11 mouse cellular contexts compared by ENCODE assay signal in genomic region chr7:95853225-95853812, GRCm38 (mm10).
A peak's percentile ranks its signal among the peaks of the same experiment; 100 is the strongest.
DNase-seq lines count a peak whose midpoint lies in the region; ATAC-seq and TF ChIP-seq lines count a peak whose summit lies in the region.
"Had no signal": no experiment of that assay in that cellular context is flagged by ENCODE, and none has a peak within 500 bp of the region (broad histone marks: within the 10 kb centered on the region; RNA-seq: fewer than 3 reads in every experiment).

No protein-coding gene starts in this region.

- no peaks in the 10 kb centered on the region for H3K4me1 ChIP-seq in lung, embryonic 15.5 days
- no peaks in the 10 kb centered on the region for H3K4me1 ChIP-seq in neural tube, embryonic 15.5 days
- H3K4me1 ChIP-seq in midbrain, postnatal 0 days (ENCODE audit: insufficient read depth, low read length), result no peaks in the 10 kb centered on the region
- no peaks in the 10 kb centered on the region; the same call in 1 of the 2 replicates for H3K4me1 ChIP-seq in forebrain, postnatal 0 days (ENCODE audit: insufficient read depth)

- peak; percentile 16 for DNase-seq in layer of hippocampus, adult 9-11 months
- DNase-seq in layer of hippocampus, adult 2 months (ENCODE audit: low spot score in 2 of 2), result no peak
- DNase-seq in 416B (ENCODE audit: low read depth), result peak; percentile 40
- DNase-seq in adrenal gland, postnatal 10 days, result peak; percentile 47
- DNase-seq in midbrain, postnatal 0 days (ENCODE audit: low spot score), result no peak
- DNase-seq in forebrain, postnatal 0 days, result no peak
- DNase-seq: cerebellum, adult 11 months had no signal

- H3K4me3 ChIP-seq in layer of hippocampus, adult 2 months, result no peak overlapping the region
- H3K4me3 ChIP-seq in lung, embryonic 15.5 days, result no peak overlapping the region
- no peak overlapping the region for H3K4me3 ChIP-seq in neural tube, embryonic 15.5 days (replicated peaks)
- no peak overlapping the region for H3K4me3 ChIP-seq in midbrain, postnatal 0 days (ENCODE audit: low read depth, low read length)
- H3K4me3 ChIP-seq in forebrain, postnatal 0 days (ENCODE audit: low read depth, low read length), result no peak overlapping the region

- peak; percentile 62; the same call in 1 of the 2 replicates for ATAC-seq in lung, embryonic 15.5 days (ENCODE audit: borderline replicate concordance, extremely low read depth, low FRiP score, low TSS enrichment)
- no peak for ATAC-seq in neural tube, embryonic 15.5 days (ENCODE audit: low FRiP score)
- ATAC-seq in midbrain, postnatal 0 days (ENCODE audit: low FRiP score), result no peak
- ATAC-seq in forebrain, postnatal 0 days, result no peak

- no peaks in the 10 kb centered on the region for H3K27me3 ChIP-seq in lung, embryonic 15.5 days
- H3K27me3 ChIP-seq in neural tube, embryonic 15.5 days (replicated peaks), result no peaks in the 10 kb centered on the region
- H3K27me3 ChIP-seq in midbrain, postnatal 0 days (ENCODE audit: insufficient read depth, low read length), result no peaks in the 10 kb centered on the region
- no peaks in the 10 kb centered on the region for H3K27me3 ChIP-seq in forebrain, postnatal 0 days (ENCODE audit: insufficient read depth, low read length)

- H3K27ac ChIP-seq in layer of hippocampus, adult 2 months, result no peak overlapping the region
- H3K27ac ChIP-seq in lung, embryonic 15.5 days, result no peak overlapping the region
- H3K27ac ChIP-seq in neural tube, embryonic 15.5 days (replicated peaks), result no peak overlapping the region
- no peak overlapping the region for H3K27ac ChIP-seq in midbrain, postnatal 0 days (ENCODE audit: low read depth, low read length)
- H3K27ac ChIP-seq in forebrain, postnatal 0 days (ENCODE audit: low read depth, low read length), result no peak overlapping the region
- H3K27ac ChIP-seq: liver, embryonic 14.5 days had no signal

- no peak overlapping the region for H3K4me2 ChIP-seq in lung, embryonic 15.5 days
- H3K4me2 ChIP-seq in neural tube, embryonic 15.5 days, result no peak overlapping the region
- no peak overlapping the region for H3K4me2 ChIP-seq in midbrain, postnatal 0 days (ENCODE audit: low read depth, low read length, poor library complexity, severe bottlenecking)
- H3K4me2 ChIP-seq in forebrain, postnatal 0 days (ENCODE audit: low read depth), result no peak overlapping the region

- no peak for TF ChIP-seq CTCF in layer of hippocampus, adult 2 months (conservative IDR thresholded peaks at IDR 0.05)
- TF ChIP-seq CTCF in midbrain, postnatal 0 days (IDR thresholded peaks at IDR 0.05), result no peak
- TF ChIP-seq CTCF in forebrain, postnatal 0 days (IDR thresholded peaks at IDR 0.05; ENCODE audit: low read depth), result no peak

- no peaks in the 10 kb centered on the region for H3K9me3 ChIP-seq in lung, embryonic 15.5 days
- H3K9me3 ChIP-seq in neural tube, embryonic 15.5 days (replicated peaks), result no peaks in the 10 kb centered on the region
- no peaks in the 10 kb centered on the region for H3K9me3 ChIP-seq in midbrain, postnatal 0 days (ENCODE audit: low read length)
- no peaks in the 10 kb centered on the region for H3K9me3 ChIP-seq in forebrain, postnatal 0 days (ENCODE audit: low read length)

- no peak overlapping the region for H3K9ac ChIP-seq in lung, embryonic 15.5 days
- no peak overlapping the region for H3K9ac ChIP-seq in neural tube, embryonic 15.5 days (replicated peaks)
- H3K9ac ChIP-seq in midbrain, postnatal 0 days (replicated peaks; ENCODE audit: low read length, poor library complexity, severe bottlenecking), result no peak overlapping the region
- H3K9ac ChIP-seq in forebrain, postnatal 0 days, result no peak overlapping the region
- H3K9ac ChIP-seq: liver, embryonic 14.5 days had no signal

- H3K36me3 ChIP-seq in lung, embryonic 15.5 days, result no peaks in the 10 kb centered on the region
- H3K36me3 ChIP-seq in neural tube, embryonic 15.5 days, result no peaks in the 10 kb centered on the region
- H3K36me3 ChIP-seq in midbrain, postnatal 0 days (ENCODE audit: insufficient read depth, low read length), result no peaks in the 10 kb centered on the region
- no peaks in the 10 kb centered on the region for H3K36me3 ChIP-seq in forebrain, postnatal 0 days (ENCODE audit: insufficient read depth)
- H3K36me3 ChIP-seq: G1E had no signal

- 53% methylated on average over 6 of the region's 6 CpGs for WGBS in lung, embryonic 15.5 days
- WGBS in neural tube, embryonic 15.5 days, result 85% methylated on average over 6 of the region's 6 CpGs
- 85% methylated on average over 6 of the region's 6 CpGs for WGBS in midbrain, postnatal 0 days
- WGBS in forebrain, postnatal 0 days, result 86% methylated on average over 6 of the region's 6 CpGs

Comparison
In these comparisons a context has a peak if more than half of its experiments do, and no peak if none do; other contexts are left out.
1. DNase-seq: peak in layer of hippocampus, adult 9-11 months (single experiment), 416B (single experiment) and adrenal gland, postnatal 10 days (single experiment); none in layer of hippocampus, adult 2 months (0 of 2), midbrain, postnatal 0 days (single experiment) and forebrain, postnatal 0 days (single experiment).